Mouse (Mus musculus) hindbrain, embryonic 13.5 days (tissue): ENCODE data around the gene BC080695. TPM values are rescaled to one million over a fixed set of nuclear protein-coding genes. Genes with fewer than 3 reads are reported as not detected.
"Not testable (repeated sequence)": the region's sequence is repeated elsewhere in the genome, so short reads cannot be mapped to it uniquely, and the experiment has no call there.

ENCODE experiments used
- ATAC-seq: fragments of 200-750 bp; cut with Nextera tagmentation; 2 replicates; pipeline ENCODE4 v1.8.0; 2017; ENCODE audit warnings: moderate TSS enrichment; ENCODE audit not compliant: low FRiP score
- H3K27ac ChIP-seq: fragments of 300-500 bp; sonication (generic); 2 replicates; pipeline ENCODE4 v1.5.1; 2015; ENCODE audit warnings: inconsistent platforms, mild to moderate bottlenecking, moderate library complexity
- H3K27me3 ChIP-seq: fragments of 300-500 bp; sonication (generic); 2 replicates; pipeline ENCODE4 v1.6.1; 2015; ENCODE audit warnings: mild to moderate bottlenecking, inconsistent platforms
- H3K36me3 ChIP-seq: fragments of 300-500 bp; sonication (generic); 2 replicates; pipeline ENCODE4 v1.6.1; 2015; ENCODE audit warnings: mild to moderate bottlenecking, inconsistent platforms
- H3K4me1 ChIP-seq: fragments of 300-500 bp; sonication (generic); replicated peaks from 2 replicates; pipeline ENCODE4 v1.6.1; 2015; ENCODE audit warnings: inconsistent platforms
- H3K4me2 ChIP-seq: fragments of 300-500 bp; sonication (generic); 2 replicates; pipeline ENCODE4 v1.6.1; 2015; ENCODE audit warnings: inconsistent platforms, mild to moderate bottlenecking, moderate library complexity
- H3K4me3 ChIP-seq: fragments of 300-500 bp; sonication (generic); 2 replicates; pipeline ENCODE4 v1.5.1; 2015; ENCODE audit warnings: mild to moderate bottlenecking, inconsistent platforms
- H3K9ac ChIP-seq: fragments of 300-500 bp; sonication (generic); 2 replicates; pipeline ENCODE4 v1.6.1; 2015; ENCODE audit warnings: mild to moderate bottlenecking, inconsistent platforms
- H3K9me3 ChIP-seq: fragments of 300-500 bp; sonication (generic); 2 replicates; pipeline ENCODE4 v1.6.1; 2016; ENCODE audit warnings: inconsistent platforms
- WGBS: fragments of 180-500 bp; shearing (Covaris S2); methylation state at CpG from one replicate; pipeline ENCODE4 v1.1.7; 2015; 5-methylcytosine and 5-hydroxymethylcytosine counted together
- polyA plus RNA-seq: library from polyadenylated mRNA; unstranded; fragments of >200 nt; fragmentation: Nextera tagmentation; extraction: Ambion mirVana; gene quantifications from 2 replicates; pipeline ENCODE4 v1.2.1, GENCODE M21; 2015

The BC080695 gene
- not detected in 2 replicates for polyA plus RNA-seq

DNA sequence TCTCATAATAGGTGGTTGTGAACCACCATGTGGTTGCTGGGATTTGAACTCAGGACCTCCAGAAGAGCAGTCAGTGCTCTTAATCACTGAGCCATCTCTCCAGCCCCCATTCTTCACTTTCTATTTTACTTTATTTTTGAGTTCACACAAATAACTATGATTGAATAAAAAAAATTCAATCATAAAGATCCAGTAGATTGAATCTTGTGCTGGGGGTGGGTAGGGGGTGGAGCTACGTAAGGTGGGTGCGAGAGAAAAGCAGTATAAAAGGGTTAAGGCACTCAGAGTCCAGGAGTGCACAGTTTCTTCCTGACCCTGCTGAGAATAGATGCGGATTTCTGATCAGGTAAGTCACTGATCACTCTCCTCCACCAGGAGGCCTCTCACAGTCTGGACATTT is at the start of gene BC080695, which contains the start of gene Gm13057:
Gene BC080695 (plus strand): TSS at position 301 of the 400 bp plus-strand sequence.
Gene Gm13057 (plus strand): TSS at position 310 of the 400 bp plus-strand sequence.
- H3K36me3 ChIP-seq, H3K4me2 ChIP-seq, H3K4me1 ChIP-seq, ATAC-seq, H3K9me3 ChIP-seq, H3K9ac ChIP-seq, H3K27me3 ChIP-seq, H3K27ac ChIP-seq, H3K4me3 ChIP-seq: not testable (repeated sequence)
- no CpG with 5 or more reads among the region's 3 CpGs for WGBS

GRCm38 (mm10) chr4:143511043-143511442 is 40.5 kb upstream of the BC080695 start, which contains the start of gene Gm13043:
Gene Gm13043 (plus strand): TSS chr4:143511343.
- Histone ChIP-seq H3K9ac (no peak within 1 kb of the TSS), H3K4me2 (no peak within 1 kb of the TSS), H3K4me1 (no peaks in the 10 kb centered on the region), H3K9me3 (peaks cover 7% of the 10 kb centered on the region; the same call in 1 of the 2 replicates), H3K4me3 (no peak within 1 kb of the TSS), H3K27ac (no peak within 1 kb of the TSS), H3K36me3 (no peaks in the 10 kb centered on the region), H3K27me3 (no peaks in the 10 kb centered on the region)
- WGBS: 87% methylated on average over 3 of the region's 3 CpGs
- ATAC-seq: no peak

GRCm38 (mm10) chr4:143535654-143536053 is 15.8 kb upstream of the BC080695 start, which contains the start of gene Gm13040:
Gene Gm13040 (plus strand): TSS chr4:143535954.
- H3K27me3 ChIP-seq, H3K36me3 ChIP-seq, H3K4me2 ChIP-seq, H3K27ac ChIP-seq, H3K9ac ChIP-seq, H3K4me3 ChIP-seq, H3K9me3 ChIP-seq, ATAC-seq, H3K4me1 ChIP-seq: not testable (repeated sequence)
- WGBS: no CpG with 5 or more reads among the region's 3 CpGs

- 0 out of 2 replicates have a peak, but pooled peaks cover 11% of the 10 kb centered on the region for H3K9me3 ChIP-seq
- WGBS: 88% methylated on average over 9 of the region's 9 CpGs
- H3K4me3 ChIP-seq, H3K36me3 ChIP-seq, ATAC-seq, H3K4me2 ChIP-seq, H3K4me1 ChIP-seq, H3K9ac ChIP-seq, H3K27ac ChIP-seq, H3K27me3 ChIP-seq: not testable (repeated sequence)
Observed at GRCm38 (mm10) chr4:143611927-143612326, 60.4 kb downstream of the BC080695 start.

DNA sequence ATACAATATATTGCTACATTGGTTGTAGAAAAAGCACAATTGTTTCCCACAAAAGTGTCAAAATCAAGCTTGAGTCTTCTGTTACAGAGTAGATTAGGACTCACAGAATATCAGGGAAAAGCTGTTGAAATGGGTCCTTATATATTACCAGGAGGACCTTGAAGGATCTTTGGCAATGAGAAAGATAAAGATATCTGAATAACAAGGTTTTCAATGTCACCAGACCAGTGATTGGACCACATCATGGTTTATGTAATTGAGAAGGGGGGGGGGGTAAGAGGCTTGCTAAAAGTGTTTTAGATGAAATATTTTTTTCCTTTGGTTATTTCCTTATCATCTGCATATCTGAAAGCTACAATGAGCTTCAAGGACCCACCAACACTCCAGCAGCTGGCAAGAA is 63.2 kb downstream of the BC080695 start, which contains the start of gene Gm13083:
Gene Gm13083 (plus strand): TSS at position 301 of the 400 bp plus-strand sequence.
- not testable (repeated sequence) for H3K4me2 ChIP-seq, H3K27ac ChIP-seq

GRCm38 (mm10) chr4:143618101-143618500 is 66.6 kb downstream of the BC080695 start:
- not testable (repeated sequence) for H3K9ac ChIP-seq, H3K27ac ChIP-seq, H3K36me3 ChIP-seq, ATAC-seq, H3K4me1 ChIP-seq, H3K4me2 ChIP-seq, H3K27me3 ChIP-seq, H3K4me3 ChIP-seq
- 79% methylated on average over 4 of the region's 4 CpGs for WGBS
- peaks cover 17% of the 10 kb centered on the region for H3K9me3 ChIP-seq

More for the DNA sequence above, 63.2 kb downstream of the BC080695 start, which contains the start of gene Gm13083:
- not testable (repeated sequence) for H3K9ac ChIP-seq, H3K4me3 ChIP-seq, H3K27me3 ChIP-seq, H3K36me3 ChIP-seq, H3K4me1 ChIP-seq, ATAC-seq
- peaks cover 10% of the 10 kb centered on the region; the same call in 1 of the 2 replicates for H3K9me3 ChIP-seq

Other genes with a start within 250 kb of the BC080695 start
- gene Lrrc38, start 201.9 kb upstream of the BC080695 start, polyA plus RNA-seq: 0.22 TPM in 2 replicates
- gene Pramel1, start 157.3 kb upstream of the BC080695 start, polyA plus RNA-seq: not detected in 2 replicates
- gene Pramef8, start 139.3 kb upstream of the BC080695 start, polyA plus RNA-seq: 23.5 and 26.6 TPM in 2 replicates
- not detected in 2 replicates for gene Oog4, start 101.4 kb upstream of the BC080695 start, polyA plus RNA-seq
- not detected in 2 replicates for gene Gm13043, start 40.4 kb upstream of the BC080695 start, polyA plus RNA-seq
- gene Gm13040, start 15.7 kb upstream of the BC080695 start, polyA plus RNA-seq: not detected in 2 replicates
- gene Gm13057, start within 50 bp of the BC080695 start, polyA plus RNA-seq: not detected in 2 replicates
- not detected in 2 replicates for gene Gm13083, start 63.3 kb downstream of the BC080695 start, polyA plus RNA-seq
- not detected in 2 replicates for gene Gm13088, start 105.5 kb downstream of the BC080695 start, polyA plus RNA-seq
- not detected in 2 replicates for gene Gm13089, start 151.0 kb downstream of the BC080695 start, polyA plus RNA-seq
- gene Gm13078, start 167.8 kb downstream of the BC080695 start, polyA plus RNA-seq: not detected in 2 replicates
- gene Gm13023, start 237.7 kb downstream of the BC080695 start, polyA plus RNA-seq: not detected in 2 replicates